Mouse (Mus musculus) MEL (cell line): ENCODE measurements around the gene Zfp652.

Experiments used
- CTCF ChIP-seq, 3 experiments: IDR thresholded peaks in 2 of 3; conservative IDR thresholded peaks in 1 of 3; 2 replicates each; pipeline ENCODE4 v1.5.1; 2011 to 2012; ENCODE audit warnings: low read length in 3 of 3, low read depth in 2 of 3, mild to moderate bottlenecking in 2 of 3, improper control_type of control experiment in 1 of 3, inconsistent platforms in 1 of 3, mixed read lengths in 1 of 3, moderate library complexity in 1 of 3; ENCODE audit not compliant: control insufficient read depth in 1 of 3, insufficient read depth in 1 of 3, poor library complexity in 1 of 3, severe bottlenecking in 1 of 3
- EP300 ChIP-seq, 2 experiments: IDR thresholded peaks; 2 replicates each; pipeline ENCODE4 v1.6.1; 2011; ENCODE audit warnings: improper control_type of control experiment in 2 of 2, low read length in 2 of 2, low read depth in 1 of 2, mild to moderate bottlenecking in 1 of 2
- GATA1 ChIP-seq: IDR thresholded peaks from 2 replicates; pipeline ENCODE4 v1.6.1; 2011; ENCODE audit warnings: low read depth, low read length, improper control_type of control experiment
- JUND ChIP-seq: IDR thresholded peaks from 2 replicates; pipeline ENCODE4 v1.6.1; 2011; ENCODE audit warnings: low read depth, mild to moderate bottlenecking, improper control_type of control experiment, low read length
- MAFK ChIP-seq: IDR thresholded peaks from 2 replicates; pipeline ENCODE4 v1.6.1; 2011; ENCODE audit warnings: low read depth, mild to moderate bottlenecking, low read length, improper control_type of control experiment, borderline replicate concordance
- MAX ChIP-seq: IDR thresholded peaks from 2 replicates; pipeline ENCODE4 v1.6.1; 2011; ENCODE audit warnings: low read length, improper control_type of control experiment
- MAZ ChIP-seq: IDR thresholded peaks from 2 replicates; pipeline ENCODE4 v1.6.1; 2012; ENCODE audit warnings: low read depth, mild to moderate bottlenecking, inconsistent platforms, low read length, improper control_type of control experiment
- MXI1 ChIP-seq: IDR thresholded peaks from 2 replicates; pipeline ENCODE4 v1.6.1; 2011; ENCODE audit warnings: mild to moderate bottlenecking, low read depth, low read length, improper control_type of control experiment
- POLR2A ChIP-seq, 2 experiments: IDR thresholded peaks; 2 replicates each; pipeline ENCODE4 v1.6.1; 2011 to 2012; ENCODE audit warnings: low read length in 2 of 2, mild to moderate bottlenecking in 2 of 2, control low read depth in 1 of 2, improper control_type of control experiment in 1 of 2, low read depth in 1 of 2, moderate library complexity in 1 of 2; ENCODE audit not compliant: control insufficient read depth in 1 of 2, insufficient read depth in 1 of 2, poor library complexity in 1 of 2
- POLR2AphosphoS2 ChIP-seq: IDR thresholded peaks from 2 replicates; pipeline ENCODE4 v1.6.1; 2011; ENCODE audit warnings: low read length, improper control_type of control experiment
- POLR2AphosphoS5 ChIP-seq: IDR thresholded peaks from 2 replicates; pipeline ENCODE4 v1.6.1; 2012; ENCODE audit warnings: low read depth, borderline replicate concordance, mild to moderate bottlenecking, inconsistent platforms, low read length, moderate library complexity, mixed read lengths
- UBTF ChIP-seq: IDR thresholded peaks from 2 replicates; pipeline ENCODE4 v1.6.1; 2012; ENCODE audit warnings: low read depth, mild to moderate bottlenecking, inconsistent platforms, low read length, improper control_type of control experiment, moderate library complexity, borderline replicate concordance; ENCODE audit not compliant: insufficient read depth
- ZKSCAN1 ChIP-seq: IDR thresholded peaks from 2 replicates; pipeline ENCODE4 v1.6.1; 2012; ENCODE audit warnings: low read depth, mild to moderate bottlenecking, inconsistent platforms, low read length, improper control_type of control experiment, moderate library complexity

DNA sequence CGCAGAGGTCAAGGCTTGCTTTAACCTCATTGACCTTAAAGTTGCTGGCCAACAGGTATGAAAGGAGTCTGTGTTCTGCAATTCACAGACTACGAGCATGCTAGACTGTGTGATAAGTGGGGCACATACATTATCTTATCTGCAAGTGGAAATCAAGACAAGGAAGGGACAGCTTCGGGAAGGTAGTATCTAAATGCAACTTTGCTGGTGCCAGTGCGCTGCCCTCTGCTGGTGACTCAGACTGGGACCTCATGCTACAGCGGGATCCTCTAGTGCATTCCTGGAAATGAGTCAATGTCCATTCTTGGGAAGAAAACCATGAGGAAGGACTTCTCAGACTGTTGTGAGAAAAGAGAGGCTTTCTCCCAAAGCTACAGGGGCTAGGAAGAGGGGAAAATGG is 141.2 kb downstream of the Zfp652 start:
- no peak for TF ChIP-seq POLR2AphosphoS2
- no peak for TF ChIP-seq MAFK
- TF ChIP-seq MAX, result peak; percentile 20; the same call in 1 of the 2 replicates
- no peak for TF ChIP-seq MAZ
- TF ChIP-seq EP300 (IDR thresholded peaks at IDR 0.05; ENCODE audit: low read depth in 1 of 2, low read length in 2 of 2), result no peak; a peak in 1 of 4 replicates
- TF ChIP-seq CTCF (IDR thresholded peaks at IDR 0.05 in 2 of 3, conservative IDR thresholded peaks at IDR 0.05 in 1 of 3; ENCODE audit: control insufficient read depth in 1 of 3, insufficient read depth in 1 of 3, low read depth in 2 of 3, low read length in 3 of 3, poor library complexity in 1 of 3, severe bottlenecking in 1 of 3), result peak; percentile 87 to 92 (median 89)
- peak; percentile 24; the same call in 1 of the 2 replicates for TF ChIP-seq MXI1
- TF ChIP-seq JUND, result no peak
- no peak for TF ChIP-seq ZKSCAN1
- peak; percentile 78 for TF ChIP-seq GATA1
- no peak for TF ChIP-seq UBTF
- no peak for TF ChIP-seq POLR2A (IDR thresholded peaks at IDR 0.05; ENCODE audit: control insufficient read depth in 1 of 2, insufficient read depth in 1 of 2, low read depth in 1 of 2, low read length in 2 of 2, poor library complexity in 1 of 2)
- no peak for TF ChIP-seq POLR2AphosphoS5
